ENCODE assay signal across 8 mouse cellular contexts in the genomic region with DNA sequence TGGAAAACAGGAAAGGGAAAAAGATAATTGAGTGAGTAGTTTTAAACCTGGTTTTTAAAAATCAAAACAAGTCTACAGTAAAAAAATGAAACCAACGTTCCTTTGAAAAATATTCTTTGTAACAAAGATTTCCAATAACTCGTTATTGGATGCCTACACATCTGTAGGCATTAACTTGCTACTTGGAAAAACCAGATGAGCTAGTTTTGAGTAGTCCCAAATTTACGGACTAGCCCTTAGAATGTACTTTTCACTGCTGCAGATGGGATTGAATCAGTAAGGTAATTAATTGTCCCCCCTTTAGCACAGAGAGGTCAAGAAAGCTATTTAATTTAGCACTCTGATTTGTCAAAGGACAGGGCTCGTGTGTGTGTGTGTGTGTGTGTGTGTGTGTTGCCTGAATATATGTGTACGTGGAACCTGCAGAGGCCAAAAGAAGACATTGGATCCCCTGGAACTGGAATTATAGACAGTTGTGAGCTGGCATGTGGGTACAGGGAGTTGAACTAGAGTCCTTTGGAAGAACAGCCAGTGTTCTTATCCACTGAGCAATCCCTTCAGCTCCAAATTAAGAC. TPM values are rescaled to one million over a fixed set of nuclear protein-coding genes. Genes with fewer than 3 reads are reported as not detected.
DNase-seq lines count a peak whose midpoint lies in the region; ATAC-seq and TF ChIP-seq lines count a peak whose summit lies in the region.

No protein-coding gene starts in this region.

- peak overlapping the region; percentile 81; the same call in 1 of the 2 replicates for H3K9ac ChIP-seq in kidney, postnatal 0 days (ENCODE audit: low read depth, low read length)
- peak overlapping the region; percentile 94 for H3K9ac ChIP-seq in hindbrain, embryonic 15.5 days
- H3K9ac ChIP-seq in midbrain, postnatal 0 days (replicated peaks; ENCODE audit: low read length, poor library complexity, severe bottlenecking) = peak overlapping the region; percentile 90

- peaks cover 12% of the 10 kb centered on the region; the same call in 1 of the 2 replicates for H3K36me3 ChIP-seq in kidney, postnatal 0 days (ENCODE audit: insufficient read depth, low read length)
- H3K36me3 ChIP-seq in hindbrain, embryonic 15.5 days = peaks cover 23% of the 10 kb centered on the region
- peaks cover 5% of the 10 kb centered on the region; the same call in 1 of the 2 replicates for H3K36me3 ChIP-seq in midbrain, postnatal 0 days (ENCODE audit: insufficient read depth, low read length)

- H3K27ac ChIP-seq in kidney, postnatal 0 days = peak overlapping the region; percentile 31; the same call in 1 of the 2 replicates
- no peak overlapping the region for H3K27ac ChIP-seq in cortical plate, adult 2 months (ENCODE audit: insufficient read depth, low read length)
- peak overlapping the region; percentile 98 for H3K27ac ChIP-seq in hindbrain, embryonic 15.5 days (replicated peaks)
- peak overlapping the region; percentile 94; the same call in 1 of the 2 replicates for H3K27ac ChIP-seq in midbrain, postnatal 0 days (ENCODE audit: low read depth, low read length)

- peak; percentile 24 for DNase-seq in kidney, postnatal 0 days (ENCODE audit: low spot score)
- DNase-seq in kidney, postnatal 10 days = no peak
- DNase-seq in midbrain, postnatal 0 days (ENCODE audit: low spot score) = peak; percentile 10
- DNase-seq in ovary, postnatal 14 days (ENCODE audit: low spot score) = no peak
- DNase-seq in layer of hippocampus, adult 9-10 months (ENCODE audit: low spot score) = no peak
- no peak for DNase-seq in frontal cortex, adult 2 months (ENCODE audit: extremely low spot score in 1 of 2, low spot score in 1 of 2)

- H3K9me3 ChIP-seq in kidney, postnatal 0 days (replicated peaks; ENCODE audit: low read length) = no peaks in the 10 kb centered on the region
- no peaks in the 10 kb centered on the region for H3K9me3 ChIP-seq in hindbrain, embryonic 15.5 days
- no peaks in the 10 kb centered on the region for H3K9me3 ChIP-seq in midbrain, postnatal 0 days (ENCODE audit: low read length)

- peak overlapping the region; percentile 76 for H3K4me2 ChIP-seq in kidney, postnatal 0 days (ENCODE audit: low read length)
- peak overlapping the region; percentile 54 for H3K4me2 ChIP-seq in hindbrain, embryonic 15.5 days
- H3K4me2 ChIP-seq in midbrain, postnatal 0 days (ENCODE audit: low read depth, low read length, poor library complexity, severe bottlenecking) = peak overlapping the region; percentile 68

- 1% methylated on average over 5 of the region's 5 CpGs for WGBS in kidney, postnatal 0 days
- WGBS in hindbrain, embryonic 15.5 days = 3% methylated on average over 5 of the region's 5 CpGs
- 2% methylated on average over 5 of the region's 5 CpGs for WGBS in midbrain, postnatal 0 days

- TF ChIP-seq POLR2A in cortical plate, adult 2 months (IDR thresholded peaks at IDR 0.05; ENCODE audit: extremely low read depth, insufficient read depth, low read length) = no peak

- no peaks in the 10 kb centered on the region for H3K27me3 ChIP-seq in kidney, postnatal 0 days (ENCODE audit: insufficient read depth, low read length)
- no peaks in the 10 kb centered on the region for H3K27me3 ChIP-seq in hindbrain, embryonic 15.5 days
- H3K27me3 ChIP-seq in midbrain, postnatal 0 days (ENCODE audit: insufficient read depth, low read length) = no peaks in the 10 kb centered on the region

- peak overlapping the region; percentile 75 for H3K4me3 ChIP-seq in kidney, postnatal 0 days (replicated peaks; ENCODE audit: low read depth, low read length)
- peak overlapping the region; percentile 90 for H3K4me3 ChIP-seq in cortical plate, adult 2 months (ENCODE audit: insufficient read depth, low read length)
- peak overlapping the region; percentile 81 for H3K4me3 ChIP-seq in hindbrain, embryonic 15.5 days
- H3K4me3 ChIP-seq in midbrain, postnatal 0 days (ENCODE audit: low read depth, low read length) = peak overlapping the region; percentile 62

- TF ChIP-seq CTCF in kidney, postnatal 0 days (IDR thresholded peaks at IDR 0.05; ENCODE audit: low read depth) = no peak
- TF ChIP-seq CTCF in cortical plate, adult 2 months (IDR thresholded peaks at IDR 0.05; ENCODE audit: extremely low read depth, insufficient read depth, low read length) = no peak
- no peak for TF ChIP-seq CTCF in midbrain, postnatal 0 days (IDR thresholded peaks at IDR 0.05)

- ATAC-seq in kidney, postnatal 0 days (replicated peaks; ENCODE audit: low FRiP score, low read depth) = no peak
- no peak for ATAC-seq in hindbrain, embryonic 15.5 days (ENCODE audit: low FRiP score, low read depth)
- no peak for ATAC-seq in midbrain, postnatal 0 days (ENCODE audit: low FRiP score)

- H3K4me1 ChIP-seq in kidney, postnatal 0 days (replicated peaks; ENCODE audit: insufficient read depth, low read length) = 0 out of 2 replicates have a peak, but pooled peaks cover 2% of the 10 kb centered on the region
- H3K4me1 ChIP-seq in cortical plate, adult 2 months (ENCODE audit: control insufficient read depth, insufficient read depth, low read length) = peaks cover 11% of the 10 kb centered on the region
- peaks cover 36% of the 10 kb centered on the region for H3K4me1 ChIP-seq in hindbrain, embryonic 15.5 days (replicated peaks)
- peaks cover 3% of the 10 kb centered on the region; the same call in 1 of the 2 replicates for H3K4me1 ChIP-seq in midbrain, postnatal 0 days (ENCODE audit: insufficient read depth, low read length)

RNA-seq across cellular contexts. Expression of a gene that starts 1.1 kb away (rescaled TPM):
- polyA plus RNA-seq in kidney, postnatal 0 days (2015; fragmentation: Nextera tagmentation; extraction: Ambion mirVana) = 79.8 and 84.7 TPM in 2 replicates
- polyA plus RNA-seq in cortical plate, adult 2 months (2012; rRNA removed) = 42.8 and 44.9 TPM in 2 replicates
- polyA plus RNA-seq in hindbrain, embryonic 15.5 days (2015; fragmentation: Nextera tagmentation; extraction: Ambion mirVana) = 73.8 and 85.0 TPM in 2 replicates
- total RNA-seq in midbrain, postnatal 0 days (2014; rRNA removed) = 39.4 and 47.4 TPM in 2 replicates
- polyA plus RNA-seq in midbrain, postnatal 0 days (2015; fragmentation: Nextera tagmentation; extraction: Ambion mirVana) = 43.6 and 44.4 TPM in 2 replicates
- polyA plus RNA-seq in frontal cortex, adult 2 months (2012; rRNA removed) = 34.8 and 35.4 TPM in 2 replicates

RNA-seq across cellular contexts. Expression of a gene that starts 5.3 kb away (rescaled TPM):
- 9.5 and 9.6 TPM in 2 replicates for polyA plus RNA-seq in kidney, postnatal 0 days (2015; fragmentation: Nextera tagmentation; extraction: Ambion mirVana)
- 6.0 and 7.0 TPM in 2 replicates for polyA plus RNA-seq in cortical plate, adult 2 months (2012; rRNA removed)
- polyA plus RNA-seq in hindbrain, embryonic 15.5 days (2015; fragmentation: Nextera tagmentation; extraction: Ambion mirVana) = 12.4 and 16.6 TPM in 2 replicates
- 0.93 and 3.8 TPM in 2 replicates for total RNA-seq in midbrain, postnatal 0 days (2014; rRNA removed)
- polyA plus RNA-seq in midbrain, postnatal 0 days (2015; fragmentation: Nextera tagmentation; extraction: Ambion mirVana) = 16.2 and 18.0 TPM in 2 replicates
- 6.3 and 7.0 TPM in 2 replicates for polyA plus RNA-seq in frontal cortex, adult 2 months (2012; rRNA removed)

RNA-seq across cellular contexts. Expression of a gene that starts 5.4 kb away (rescaled TPM):
- polyA plus RNA-seq in kidney, postnatal 0 days (2015; fragmentation: Nextera tagmentation; extraction: Ambion mirVana) = 0.83 and 1.8 TPM in 2 replicates
- 0.44 and 0.50 TPM in 2 replicates for polyA plus RNA-seq in cortical plate, adult 2 months (2012; rRNA removed)
- 1.9 and 4.0 TPM in 2 replicates for polyA plus RNA-seq in hindbrain, embryonic 15.5 days (2015; fragmentation: Nextera tagmentation; extraction: Ambion mirVana)
- total RNA-seq in midbrain, postnatal 0 days (2014; rRNA removed) = not detected in 2 replicates
- polyA plus RNA-seq in midbrain, postnatal 0 days (2015; fragmentation: Nextera tagmentation; extraction: Ambion mirVana) = 0.63 and 1.3 TPM in 2 replicates
- 0.61 TPM in 1 of 2 replicates, not detected in the other for polyA plus RNA-seq in frontal cortex, adult 2 months (2012; rRNA removed)

RNA-seq across cellular contexts. Expression of a gene that starts 22.9 kb away (rescaled TPM):
- polyA plus RNA-seq in kidney, postnatal 0 days (2015; fragmentation: Nextera tagmentation; extraction: Ambion mirVana) = 2.7 and 3.7 TPM in 2 replicates
- polyA plus RNA-seq in cortical plate, adult 2 months (2012; rRNA removed) = 2.3 and 2.5 TPM in 2 replicates
- polyA plus RNA-seq in hindbrain, embryonic 15.5 days (2015; fragmentation: Nextera tagmentation; extraction: Ambion mirVana) = 8.6 and 10.9 TPM in 2 replicates
- total RNA-seq in midbrain, postnatal 0 days (2014; rRNA removed) = 5.3 and 6.4 TPM in 2 replicates
- 5.4 and 6.4 TPM in 2 replicates for polyA plus RNA-seq in midbrain, postnatal 0 days (2015; fragmentation: Nextera tagmentation; extraction: Ambion mirVana)
- 2.6 and 3.4 TPM in 2 replicates for polyA plus RNA-seq in frontal cortex, adult 2 months (2012; rRNA removed)

RNA-seq across cellular contexts. Expression of a gene that starts 26.1 kb away (rescaled TPM):
- polyA plus RNA-seq in kidney, postnatal 0 days (2015; fragmentation: Nextera tagmentation; extraction: Ambion mirVana) = 4.9 and 5.5 TPM in 2 replicates
- polyA plus RNA-seq in cortical plate, adult 2 months (2012; rRNA removed) = 9.8 and 10.4 TPM in 2 replicates
- 21.3 and 22.3 TPM in 2 replicates for polyA plus RNA-seq in hindbrain, embryonic 15.5 days (2015; fragmentation: Nextera tagmentation; extraction: Ambion mirVana)
- total RNA-seq in midbrain, postnatal 0 days (2014; rRNA removed) = 23.0 and 24.7 TPM in 2 replicates
- polyA plus RNA-seq in midbrain, postnatal 0 days (2015; fragmentation: Nextera tagmentation; extraction: Ambion mirVana) = 14.5 and 14.7 TPM in 2 replicates
- polyA plus RNA-seq in frontal cortex, adult 2 months (2012; rRNA removed) = 9.1 and 9.3 TPM in 2 replicates

Comparison
In these comparisons a context has a peak if more than half of its experiments do, and no peak if none do; other contexts are left out.
1. DNase-seq: peak in kidney, postnatal 0 days (single experiment) and midbrain, postnatal 0 days (single experiment); none in kidney, postnatal 10 days (single experiment), ovary, postnatal 14 days (single experiment), layer of hippocampus, adult 9-10 months (single experiment) and frontal cortex, adult 2 months (0 of 2).
2. Peak in every context shown above with its lines, with median percentiles within 50 percentile points of each other: H3K4me2 ChIP-seq, H3K4me3 ChIP-seq and H3K9ac ChIP-seq.